Mouse (Mus musculus) heart, postnatal 14 days (tissue): ENCODE results near the gene Lao1. TPM values are rescaled to one million over a fixed set of nuclear protein-coding genes. Genes with fewer than 3 reads are reported as not detected.
"Not testable (repeated sequence)": the region's sequence is repeated elsewhere in the genome, so short reads cannot be mapped to it uniquely, and the experiment has no call there.

Experiments
- DNase-seq, 2 experiments: peaks; one replicate each; pipeline ENCODE4 v3.0.0; 2021 to 2022
- intact Hi-C: fragments of 180-260 bp; cut with DNase I; formaldehyde crosslinking; loops from one replicate; pipeline ENCODE4 v1.15.1; 2025
- long read RNA-seq, 2 experiments: library from polyadenylated mRNA; stranded (forward); transcript quantifications; one replicate each; pipeline ENCODE4 v2.0.0; 2021
- total RNA-seq, 2 experiments: library from RNA; stranded (reverse); gene quantifications; 2 replicates each; pipeline ENCODE4 v1.2.3; 2021

The Lao1 gene
- under 1 TPM; 0.24 to 0.57 TPM for total RNA-seq
- long read RNA-seq, experiment 1, partial matches to known transcripts: 0 of 1 reads
- long read RNA-seq, experiment 1, other reads (novel, unspliced or antisense): 0 of 1 reads
- long read RNA-seq, experiment 2, partial matches to known transcripts: 0 of 1 reads
- long read RNA-seq, experiment 2, other reads (novel, unspliced or antisense): 0 of 1 reads

- DNase-seq: peak; percentile 17 to 43
- intact Hi-C loops: no loop called here
Measured at GRCm38 (mm10) chr4:118961141-118961628, at the start of gene Lao1. Gene Lao1 (plus strand): TSS chr4:118961578.

- intact Hi-C loops, DNase-seq: not testable (repeated sequence)
Measured at GRCm38 (mm10) chr4:118917365-118917764, 44.0 kb upstream of the Lao1 start, which contains the start of gene Olfr1329. Gene Olfr1329 (minus strand): TSS chr4:118917465.

- intact Hi-C loops, DNase-seq: not testable (repeated sequence)
Measured at GRCm38 (mm10) chr4:118931326-118931725, 30.1 kb upstream of the Lao1 start.

GRCm38 (mm10) chr4:118938512-118938911 is 22.9 kb upstream of the Lao1 start, which contains the start of gene Olfr1328:
Gene Olfr1328 (minus strand): TSS chr4:118938612.
- intact Hi-C loops: no loop called here
- no peak for DNase-seq

- intact Hi-C loops: no loop called here
- DNase-seq: no peak
Measured at GRCm38 (mm10) chr4:118958812-118959211, 2.6 kb upstream of the Lao1 start.

GRCm38 (mm10) chr4:118967711-118968110 is 6.3 kb downstream of the Lao1 start:
- intact Hi-C loops: no loop called here
- DNase-seq: no peak

GRCm38 (mm10) chr4:118973281-118973680 is 11.9 kb downstream of the Lao1 start:
- intact Hi-C loops: no loop called here
- no peak for DNase-seq

- intact Hi-C loops: loop anchor here (5.0 kb wide), 1 partner anchor 38 kb away; no protein-coding TSS in a partner anchor
- DNase-seq: no peak
Measured at GRCm38 (mm10) chr4:118985291-118985690, 23.9 kb downstream of the Lao1 start.

GRCm38 (mm10) chr4:118988535-118988934 is 27.2 kb downstream of the Lao1 start:
- intact Hi-C loops: loop anchor here (2.0 to 5.0 kb wide), 2 partner anchors 41 to 344 kb away; no protein-coding TSS in a partner anchor
- peak; percentile 25 to 39 for DNase-seq

GRCm38 (mm10) chr4:118989331-118989730 is 28.0 kb downstream of the Lao1 start:
- intact Hi-C loops: loop anchor here (2.0 to 5.0 kb wide), 2 partner anchors 42 to 345 kb away; no protein-coding TSS in a partner anchor
- DNase-seq: no peak

- peak in 1 of 2 experiments; percentile 23 for DNase-seq
- intact Hi-C loops: no loop called here
Measured at GRCm38 (mm10) chr4:118991797-118992196, 30.4 kb downstream of the Lao1 start.

GRCm38 (mm10) chr4:118997127-118997542 is 35.8 kb downstream of the Lao1 start:
- no peak for DNase-seq
- intact Hi-C loops: no loop called here

GRCm38 (mm10) chr4:118999691-119000486 is 38.5 kb downstream of the Lao1 start:
- intact Hi-C loops: no loop called here
- DNase-seq: no peak

- intact Hi-C loops: no loop called here
- DNase-seq: no peak
Measured at GRCm38 (mm10) chr4:119001696-119002095, 40.3 kb downstream of the Lao1 start.

GRCm38 (mm10) chr4:119002512-119002911 is 41.1 kb downstream of the Lao1 start:
- intact Hi-C loops: no loop called here
- DNase-seq: no peak

- peak in 1 of 2 experiments; percentile 44 for DNase-seq
- intact Hi-C loops: no loop called here
Measured at GRCm38 (mm10) chr4:119004178-119004577, 42.8 kb downstream of the Lao1 start.

- intact Hi-C loops: loop anchor here (1.0 kb wide), 3 partner anchors 136 to 200 kb away; no protein-coding TSS in a partner anchor
Measured at GRCm38 (mm10) chr4:119004613-119005339, 43.4 kb downstream of the Lao1 start.

GRCm38 (mm10) chr4:119007602-119008001 is 46.2 kb downstream of the Lao1 start:
- DNase-seq: no peak
- intact Hi-C loops: no loop called here

More at GRCm38 (mm10) chr4:119004613-119005339, 43.4 kb downstream of the Lao1 start:
- peak; percentile 87 to 95 for DNase-seq

GRCm38 (mm10) chr4:119008476-119008875 is 47.1 kb downstream of the Lao1 start:
- intact Hi-C loops: no loop called here
- peak; percentile 17 to 26 for DNase-seq

GRCm38 (mm10) chr4:119009814-119010213 is 48.4 kb downstream of the Lao1 start:
- intact Hi-C loops: no loop called here
- no peak for DNase-seq
